ENCODE assay signal across 26 mouse cellular contexts in the genomic region with DNA sequence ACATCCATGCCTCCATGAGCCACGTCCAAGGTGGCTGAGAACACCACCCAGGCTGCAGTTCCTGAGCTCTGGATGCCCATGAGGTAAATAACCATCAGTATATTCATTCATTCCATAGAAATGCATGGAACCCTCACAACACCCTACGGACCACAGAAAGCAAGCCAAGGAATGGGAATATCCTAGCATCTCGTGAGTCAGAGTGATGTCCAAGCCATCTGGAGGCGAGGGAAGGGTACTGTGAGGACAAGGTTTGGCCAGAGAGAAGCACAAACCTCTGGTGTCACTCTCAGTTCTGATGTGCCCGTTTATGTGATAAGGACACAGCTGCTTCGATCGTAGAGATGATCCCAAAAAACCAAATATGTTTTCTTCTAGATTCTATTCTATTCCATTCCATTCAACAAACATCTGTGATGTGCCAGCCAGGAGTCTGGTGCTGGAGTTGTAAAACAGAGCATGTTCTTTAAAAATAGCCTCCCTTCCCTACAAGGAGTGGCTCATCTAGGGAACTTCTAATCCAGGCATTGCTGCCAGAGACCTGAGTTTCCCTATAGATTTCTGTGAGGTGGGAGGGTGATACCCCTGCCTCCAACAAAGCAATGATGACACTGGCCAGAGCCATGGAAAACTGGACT. TPM values are rescaled to one million over a fixed set of nuclear protein-coding genes. Genes with fewer than 3 reads are reported as not detected.
"Had no signal": no experiment of that assay in that cellular context is flagged by ENCODE, and none has a peak within 500 bp of the region (broad histone marks: within the 10 kb centered on the region; RNA-seq: fewer than 3 reads in every experiment).

No protein-coding gene starts in this region.

- H3K4me1 ChIP-seq: liver, embryonic 12.5 days had no signal

- ATAC-seq: liver, embryonic 12.5 days; midbrain, embryonic 15.5 days had no signal

- H3K36me3 ChIP-seq: kidney, embryonic 15.5 days; limb, embryonic 15.5 days; liver, embryonic 12.5 days; midbrain, embryonic 15.5 days; neural tube, embryonic 13.5 days had no signal

- H3K9ac ChIP-seq: kidney, embryonic 15.5 days; limb, embryonic 15.5 days; liver, embryonic 12.5 days; lung, embryonic 14.5 days; midbrain, embryonic 15.5 days; neural tube, embryonic 13.5 days had no signal

- H3K27me3 ChIP-seq: kidney, embryonic 15.5 days; limb, embryonic 15.5 days; midbrain, embryonic 15.5 days; neural tube, embryonic 13.5 days had no signal

- H3K4me2 ChIP-seq: kidney, embryonic 15.5 days; limb, embryonic 15.5 days; liver, embryonic 12.5 days; lung, embryonic 14.5 days; midbrain, embryonic 11.5 days; midbrain, embryonic 15.5 days; neural tube, embryonic 13.5 days had no signal

- H3K4me3 ChIP-seq: kidney, embryonic 15.5 days; left cerebral cortex, adult 2 months; limb, embryonic 15.5 days; liver, embryonic 12.5 days; megakaryocyte, embryonic 14.5 days; midbrain, embryonic 15.5 days; neural tube, embryonic 13.5 days had no signal

- DNase-seq: kidney, postnatal 14 days; lung, embryonic 14.5 days; lung, postnatal 14 days; retina, postnatal 1 day; right cerebral cortex, postnatal 4 days; spleen, adult 18-20 months; thymus, adult 2 months; thymus, postnatal 25 days had no signal

- H3K9me3 ChIP-seq: kidney, embryonic 15.5 days; limb, embryonic 15.5 days; liver, embryonic 12.5 days; midbrain, embryonic 15.5 days; neural tube, embryonic 13.5 days had no signal

- H3K27ac ChIP-seq: kidney, embryonic 15.5 days; left cerebral cortex, adult 2 months; limb, embryonic 15.5 days; liver, embryonic 12.5 days; macrophage; midbrain, embryonic 15.5 days; neural tube, embryonic 13.5 days had no signal

RNA-seq across cellular contexts. Expression of gene 4930432M17Rik, which starts 40.5 kb away (rescaled TPM):
- total RNA-seq: layer of hippocampus, adult 8-10 months; layer of hippocampus, postnatal 14 days; left cerebral cortex, adult 2 months; left cerebral cortex, postnatal 25 days had no signal
- polyA plus RNA-seq: kidney, embryonic 15.5 days; large intestine, adult 2 months; limb, embryonic 11.5 days; limb, embryonic 15.5 days; liver, embryonic 12.5 days; liver, embryonic 16.5 days; lung, embryonic 14.5 days; macrophage; midbrain, embryonic 11.5 days; midbrain, embryonic 15.5 days; neural tube, embryonic 13.5 days; stomach, embryonic 14.5 days; testis, adult 2 months; thymus, adult 2 months; urinary bladder, adult 2 months had no signal
